Mouse (Mus musculus): ENCODE results near the gene Lpp.

- no peak for TF ChIP-seq CTCF (IDR thresholded peaks at IDR 0.05; ENCODE audit: low read depth, low read length)
- TF ChIP-seq POLR2A (IDR thresholded peaks at IDR 0.05; ENCODE audit: borderline replicate concordance, low read depth, low read length), result no peak
Measured at GRCm38 (mm10) chr16:24435115-24435553, 41.8 kb downstream of the Lpp start.

Measured in bone marrow macrophage, adult 2 months (primary cell).